Mouse (Mus musculus) stomach, embryonic 14.5 days (tissue): ENCODE measurements at regions not wholly inside any gene's neighbourhood (a gene's known extent, or its start where the extent isn't known, plus 50 kb on each side); places are given as distances from the start of the nearest gene placed in this dataset.
A peak's percentile ranks its signal among the peaks of the same experiment; 100 is the strongest.

Experiments
- ATAC-seq: fragments of 200-750 bp; cut with Nextera tagmentation; 2 replicates; pipeline ENCODE4 v1.8.0; 2017; ENCODE audit warnings: low read depth, moderate TSS enrichment; ENCODE audit not compliant: insufficient number of reproducible peaks, insufficient read depth, low FRiP score
- H3K27ac ChIP-seq: fragments of 300-500 bp; sonication (generic); 2 replicates; pipeline ENCODE4 v1.5.1; 2014; ENCODE audit warnings: mild to moderate bottlenecking, low read length, moderate library complexity, mixed read lengths
- H3K27me3 ChIP-seq: fragments of 300-500 bp; sonication (generic); 2 replicates; pipeline ENCODE4 v1.6.1; 2014; ENCODE audit warnings: low read length, control low read depth, mixed read lengths; ENCODE audit not compliant: control insufficient read depth, insufficient read depth
- H3K36me3 ChIP-seq: fragments of 300-500 bp; sonication (generic); 2 replicates; pipeline ENCODE4 v1.6.1; 2014; ENCODE audit warnings: mild to moderate bottlenecking, control low read depth, low read length, moderate library complexity, mixed read lengths; ENCODE audit not compliant: control insufficient read depth, insufficient read depth
- H3K4me1 ChIP-seq: fragments of 300-500 bp; sonication (generic); 2 replicates; pipeline ENCODE4 v1.6.1; 2014; ENCODE audit warnings: low read length, control low read depth, mixed read lengths; ENCODE audit not compliant: control insufficient read depth, insufficient read depth
- H3K4me2 ChIP-seq: fragments of 300-500 bp; sonication (generic); replicated peaks from 2 replicates; pipeline ENCODE4 v1.6.1; 2014; ENCODE audit warnings: low read depth, low read length, control low read depth
- H3K4me3 ChIP-seq: fragments of 300-500 bp; sonication (generic); 2 replicates; pipeline ENCODE4 v1.5.1; 2014; ENCODE audit warnings: low read depth, low read length, control low read depth
- H3K9ac ChIP-seq: fragments of 300-500 bp; sonication (generic); replicated peaks from 2 replicates; pipeline ENCODE4 v1.6.1; 2014; ENCODE audit warnings: low read depth, mild to moderate bottlenecking, control low read depth, low read length, moderate library complexity, mixed read lengths
- H3K9me3 ChIP-seq: fragments of 300-500 bp; sonication (generic); 2 replicates; pipeline ENCODE4 v1.6.1; 2016; ENCODE audit warnings: low read depth, low read length, control low read depth; ENCODE audit not compliant: control insufficient read depth
- WGBS: fragments of 180-500 bp; shearing (Covaris S2); extraction: QIAGEN DNeasy Blood & Tissue Kit; methylation state at CpG from one replicate; pipeline ENCODE4 v1.1.7; 2014; 5-methylcytosine and 5-hydroxymethylcytosine counted together

- Histone ChIP-seq H3K4me3 (no peak overlapping the region), H3K36me3 (no peaks in the 10 kb centered on the region), H3K9me3 (no peaks in the 10 kb centered on the region), H3K4me2 (no peak overlapping the region), H3K9ac (no peak overlapping the region), H3K27me3 (no peaks in the 10 kb centered on the region), H3K27ac (no peak overlapping the region), H3K4me1 (no peaks in the 10 kb centered on the region)
- 44% methylated on average over 10 of the region's 10 CpGs for WGBS
- no peak for ATAC-seq
Measured at GRCm38 (mm10) chr5:119044548-119044947, 484.1 kb downstream of the Med13l start.

- Histone ChIP-seq H3K27me3 (no peaks in the 10 kb centered on the region), H3K27ac (no peak overlapping the region), H3K36me3 (no peaks in the 10 kb centered on the region), H3K4me1 (no peaks in the 10 kb centered on the region), H3K9ac (no peak overlapping the region), H3K4me2 (no peak overlapping the region), H3K9me3 (no peaks in the 10 kb centered on the region), H3K4me3 (no peak overlapping the region)
- WGBS = 43% methylated on average over 4 of the region's 4 CpGs
- no peak for ATAC-seq
Measured at GRCm38 (mm10) chr5:119047581-119047980, 487.1 kb downstream of the Med13l start.

- H3K9ac ChIP-seq = no peak overlapping the region
- no peak overlapping the region for H3K4me3 ChIP-seq
- no peaks in the 10 kb centered on the region for H3K9me3 ChIP-seq
- H3K36me3 ChIP-seq = no peaks in the 10 kb centered on the region
- no peak for ATAC-seq
- 33% methylated on average over 11 of the region's 11 CpGs for WGBS
- 0 out of 2 replicates have a peak, but pooled peaks cover 5% of the 10 kb centered on the region for H3K27me3 ChIP-seq
- H3K27ac ChIP-seq = no peak overlapping the region
- H3K4me1 ChIP-seq = no peaks in the 10 kb centered on the region
- H3K4me2 ChIP-seq = no peak overlapping the region
Measured at GRCm38 (mm10) chr5:119052354-119052996, 492.0 kb downstream of the Med13l start.

- Histone ChIP-seq H3K4me1 (no peaks in the 10 kb centered on the region), H3K36me3 (no peaks in the 10 kb centered on the region), H3K27me3 (0 out of 2 replicates have a peak, but pooled peaks cover 5% of the 10 kb centered on the region), H3K4me3 (no peak overlapping the region), H3K9me3 (no peaks in the 10 kb centered on the region), H3K27ac (no peak overlapping the region), H3K9ac (no peak overlapping the region), H3K4me2 (no peak overlapping the region)
- ATAC-seq = no peak
- WGBS = 87% methylated on average over 8 of the region's 8 CpGs
Measured at GRCm38 (mm10) chr5:119053738-119054137, 493.3 kb downstream of the Med13l start.

GRCm38 (mm10) chr5:119054393-119054792 lies 493.9 kb downstream of the Med13l start:
- Histone ChIP-seq H3K4me2 (no peak overlapping the region), H3K27me3 (0 out of 2 replicates have a peak, but pooled peaks cover 5% of the 10 kb centered on the region), H3K4me1 (no peaks in the 10 kb centered on the region), H3K9me3 (no peaks in the 10 kb centered on the region), H3K27ac (no peak overlapping the region), H3K4me3 (no peak overlapping the region), H3K36me3 (no peaks in the 10 kb centered on the region), H3K9ac (no peak overlapping the region)
- ATAC-seq = no peak
- WGBS = 59% methylated on average over 6 of the region's 6 CpGs

- ATAC-seq = no peak
- no peaks in the 10 kb centered on the region for H3K4me1 ChIP-seq
- H3K9ac ChIP-seq = no peak overlapping the region
- H3K27me3 ChIP-seq = 0 out of 2 replicates have a peak, but pooled peaks cover 5% of the 10 kb centered on the region
- 25% methylated on average over 12 of the region's 12 CpGs for WGBS
- H3K36me3 ChIP-seq = no peaks in the 10 kb centered on the region
- H3K4me3 ChIP-seq = no peak overlapping the region
- H3K27ac ChIP-seq = no peak overlapping the region
- no peaks in the 10 kb centered on the region for H3K9me3 ChIP-seq
- no peak overlapping the region for H3K4me2 ChIP-seq
Measured at GRCm38 (mm10) chr5:119055430-119055829, 495.0 kb downstream of the Med13l start.

- H3K4me1 ChIP-seq = no peaks in the 10 kb centered on the region
- ATAC-seq = no peak
- H3K9me3 ChIP-seq = no peaks in the 10 kb centered on the region
- H3K27ac ChIP-seq = no peak overlapping the region
- H3K36me3 ChIP-seq = no peaks in the 10 kb centered on the region
- H3K27me3 ChIP-seq = 0 out of 2 replicates have a peak, but pooled peaks cover 5% of the 10 kb centered on the region
- no peak overlapping the region for H3K9ac ChIP-seq
- no peak overlapping the region for H3K4me2 ChIP-seq
- WGBS = 88% methylated on average over 4 of the region's 4 CpGs
- no peak overlapping the region for H3K4me3 ChIP-seq
Measured at GRCm38 (mm10) chr5:119057813-119058212, 497.3 kb downstream of the Med13l start.

GRCm38 (mm10) chr5:119058231-119058851 lies 497.9 kb downstream of the Med13l start:
- Histone ChIP-seq H3K4me3 (no peak overlapping the region), H3K4me1 (no peaks in the 10 kb centered on the region), H3K36me3 (no peaks in the 10 kb centered on the region), H3K4me2 (no peak overlapping the region), H3K9me3 (no peaks in the 10 kb centered on the region), H3K27me3 (0 out of 2 replicates have a peak, but pooled peaks cover 5% of the 10 kb centered on the region), H3K9ac (no peak overlapping the region), H3K27ac (no peak overlapping the region)
- 0 out of 2 replicates have a peak, but pooled peaks have one; percentile 14 for ATAC-seq
- 51% methylated on average over 10 of the region's 10 CpGs for WGBS
